Mouse (Mus musculus) E14TG2a.4 (cell line): ENCODE results near the gene Pmpcb.

Experiments
- CTCF ChIP-seq: conservative IDR thresholded peaks from 2 replicates; pipeline ENCODE4 v1.5.1; 2014; ENCODE audit warnings: low read length
- NANOG ChIP-seq: IDR thresholded peaks from 2 replicates; pipeline ENCODE4 v1.6.1; 2014; ENCODE audit warnings: borderline replicate concordance, low read length, mixed read lengths
- POU5F1 ChIP-seq: IDR thresholded peaks from 2 replicates; pipeline ENCODE4 v1.6.1; 2014; ENCODE audit warnings: low read length, borderline replicate concordance

- TF ChIP-seq CTCF (no peak), POU5F1 (no peak), NANOG (no peak)
These were observed 18.4 kb upstream of the Pmpcb start for GRCm38 (mm10) chr5:21718546-21718945.
